Mouse (Mus musculus) adrenal gland, postnatal 36 days (tissue): ENCODE data around the gene Mpv17l. TPM values are rescaled to one million over a fixed set of nuclear protein-coding genes. Genes with fewer than 3 reads are reported as not detected.
"Not testable (repeated sequence)": the region's sequence is repeated elsewhere in the genome, so short reads cannot be mapped to it uniquely, and the experiment has no call there.

Experiments
- DNase-seq, 2 experiments: peaks; one replicate each; pipeline ENCODE4 v3.0.0; 2021; ENCODE audit warnings: mixed read lengths in 1 of 2
- long read RNA-seq, 2 experiments: library from polyadenylated mRNA; stranded (forward); transcript quantifications; one replicate each; pipeline ENCODE4 v2.0.0; 2021; ENCODE audit warnings: borderline sequencing depth in 2 of 2
- total RNA-seq, 2 experiments: library from RNA; stranded (reverse); gene quantifications; 2 replicates each; pipeline ENCODE4 v1.2.3; 2021

The Mpv17l gene
- 10 to 100 TPM in 1 of 2 experiments, 1 to 10 TPM in 1; 9.1 to 12.7 TPM for total RNA-seq
- long read RNA-seq, experiment 1, partial matches to known transcripts, result 0 of 6 reads
- long read RNA-seq, experiment 1, other reads (novel, unspliced or antisense), result 3 of 6 reads
- long read RNA-seq, experiment 2, partial matches to known transcripts, result 0 of 3 reads
- long read RNA-seq, experiment 2, other reads (novel, unspliced or antisense), result 2 of 3 reads

DNA sequence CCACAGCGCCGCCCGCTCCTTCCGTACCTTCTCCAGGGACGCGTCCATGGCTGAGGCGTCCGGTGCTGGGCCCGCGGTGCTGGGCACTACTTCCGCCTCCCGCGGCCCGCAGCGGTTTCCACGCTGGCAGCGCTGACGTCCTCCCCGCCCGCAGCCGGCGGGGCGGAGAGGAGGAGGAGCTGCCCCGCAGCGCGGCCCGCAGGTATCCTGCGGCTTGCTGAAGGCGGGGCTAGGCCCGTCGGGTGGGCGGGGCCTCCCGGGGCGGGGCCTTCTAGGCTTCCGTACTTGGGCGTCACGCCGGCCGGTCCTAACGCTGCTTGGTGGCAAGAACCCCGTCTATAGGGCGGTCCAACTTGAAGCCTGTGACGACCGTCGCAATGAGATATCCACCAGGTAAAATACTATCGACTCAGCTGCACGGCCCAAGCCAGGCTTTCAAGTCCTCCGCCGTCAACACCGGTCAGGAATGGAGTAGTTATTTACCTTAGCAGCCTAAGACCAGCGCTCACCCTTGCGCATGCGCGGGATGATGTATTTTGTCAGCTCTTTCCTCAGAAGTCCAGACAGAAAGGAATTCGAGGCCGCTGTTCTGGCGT is at the start of gene Mpv17l, which contains the start of gene Pdxdc1:
Mpv17l (plus strand) TSS at position 274 of the 596 bp plus-strand sequence.
Pdxdc1 (minus strand) TSS at position 244 of the 596 bp plus-strand sequence.
- DNase-seq, result peak; percentile 98 to 99

DNA sequence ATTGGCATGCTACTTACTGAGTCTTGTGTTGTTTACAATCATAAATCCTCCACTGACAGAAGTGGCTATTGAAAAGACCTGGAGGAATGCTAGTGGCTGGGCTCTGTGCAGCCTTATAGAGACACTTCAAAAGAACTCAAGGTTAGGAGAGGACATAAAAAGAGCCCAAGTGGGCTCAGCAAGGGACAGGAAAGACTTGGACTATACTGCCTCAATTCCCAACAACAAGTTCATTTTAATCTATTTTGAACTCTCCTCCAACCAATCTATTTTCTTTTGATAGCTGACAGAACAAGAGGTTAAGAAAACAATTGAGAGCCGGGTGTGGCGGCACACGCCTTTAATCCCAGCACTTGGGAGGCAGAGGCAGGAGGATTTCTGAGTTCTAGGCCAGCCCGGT is 49.1 kb upstream of the Mpv17l start:
- DNase-seq, result no peak

DNA sequence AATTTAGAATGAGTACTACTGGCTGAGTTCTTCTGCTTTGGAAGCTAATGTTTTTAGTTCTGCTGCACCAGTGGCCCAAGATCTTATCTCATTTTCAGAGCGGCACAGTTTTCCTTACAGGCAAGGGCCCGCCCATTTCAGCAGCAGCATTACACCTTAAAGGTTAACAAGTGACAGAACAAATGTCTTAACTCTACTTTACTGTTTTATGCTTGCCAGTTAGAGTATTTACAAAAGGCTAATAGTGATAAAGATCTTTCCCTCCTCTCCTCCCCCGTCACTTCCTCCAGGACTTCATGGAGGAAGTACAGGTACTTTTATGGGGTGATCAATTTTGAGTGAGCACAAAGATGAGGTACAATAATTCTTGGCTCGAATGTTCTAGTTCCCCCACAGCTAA is 36.9 kb upstream of the Mpv17l start:
- no peak for DNase-seq

DNA sequence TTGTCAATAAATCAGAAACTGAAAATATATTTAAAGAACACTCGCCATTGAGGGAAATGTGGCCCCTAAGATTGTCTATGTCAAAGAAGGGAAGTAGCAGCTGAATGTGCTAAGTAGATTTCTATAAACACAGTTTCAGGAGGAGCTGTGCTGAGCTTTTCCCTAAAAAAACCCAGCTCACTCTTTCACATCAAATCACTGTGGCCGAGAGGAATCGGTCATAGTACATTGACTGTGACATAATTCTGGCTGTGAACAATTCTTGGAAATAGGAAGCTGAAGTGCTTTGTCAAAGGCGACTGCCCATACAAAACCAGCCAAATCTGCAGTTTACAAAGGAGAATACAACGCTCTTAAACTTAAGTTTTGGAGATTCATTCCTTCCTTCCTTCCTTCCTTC is 36.3 kb upstream of the Mpv17l start:
- no peak for DNase-seq

DNA sequence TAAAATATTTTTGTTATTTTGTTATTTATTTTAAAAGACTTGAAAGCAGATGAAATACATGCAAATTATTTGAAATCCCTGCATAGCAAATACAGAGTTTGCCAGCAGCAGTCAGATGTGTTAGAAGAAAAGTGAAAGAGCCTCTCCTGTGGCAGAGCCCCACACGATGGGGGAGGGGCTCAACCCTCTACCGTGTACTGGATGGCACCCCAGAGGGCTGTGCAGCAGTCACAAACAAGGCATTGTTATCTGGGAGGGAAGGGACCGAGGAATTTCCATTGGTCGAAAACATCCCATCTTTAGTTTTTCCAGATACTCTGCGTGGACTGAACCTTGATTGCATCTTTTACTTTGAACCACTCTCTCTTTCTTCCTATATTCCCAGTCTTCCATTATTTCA is 35.6 kb upstream of the Mpv17l start:
- DNase-seq, result peak; percentile 4 to 34

DNA sequence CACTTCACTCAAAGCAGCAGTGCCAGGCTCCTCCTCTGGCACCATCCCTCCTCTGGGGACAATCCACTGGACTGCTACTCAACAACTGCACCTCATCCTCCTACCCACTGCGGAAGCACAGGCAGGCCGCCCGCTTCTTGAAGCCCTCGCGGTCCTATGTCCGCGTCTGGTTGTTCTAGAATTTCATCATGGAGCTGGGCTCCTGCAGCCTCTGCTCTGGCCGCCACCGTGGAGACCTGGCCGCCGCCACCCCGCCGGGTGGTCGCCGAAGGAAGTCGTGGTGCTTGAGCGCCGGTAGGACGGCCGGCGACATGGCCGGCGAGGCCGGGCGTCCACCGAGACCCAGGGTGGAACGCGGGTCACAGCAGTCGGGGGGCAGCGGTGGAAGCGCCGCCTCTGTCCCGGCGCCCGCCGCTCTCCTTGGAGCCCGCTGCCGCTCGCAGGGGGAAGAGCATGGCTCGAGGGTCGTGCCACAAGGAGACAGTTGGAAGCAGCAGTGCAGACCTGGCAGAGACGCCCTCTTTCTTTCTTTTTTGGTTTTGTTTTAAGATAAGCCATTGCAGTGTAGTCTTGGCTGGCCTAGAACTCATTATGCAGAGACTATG is 34.9 kb upstream of the Mpv17l start:
- DNase-seq, result peak; percentile 9 to 26

DNA sequence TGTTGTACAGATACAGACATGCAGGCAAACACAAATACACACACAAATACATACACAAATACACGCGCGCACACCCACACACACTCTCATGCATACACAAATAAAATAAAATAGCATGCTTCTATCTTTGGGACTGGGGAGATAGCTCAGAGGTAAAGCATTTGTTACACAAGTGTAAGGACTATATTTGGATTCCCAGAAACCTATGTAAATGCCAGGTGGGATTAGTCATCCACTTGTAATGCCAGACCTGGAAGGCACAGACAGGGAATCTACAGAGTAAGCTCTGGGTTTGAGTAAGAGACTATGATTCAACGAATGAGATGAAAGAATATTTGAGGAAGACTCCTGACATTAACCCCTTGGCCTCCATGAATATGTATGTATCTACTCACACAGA is 27.5 kb upstream of the Mpv17l start:
- no peak for DNase-seq

DNA sequence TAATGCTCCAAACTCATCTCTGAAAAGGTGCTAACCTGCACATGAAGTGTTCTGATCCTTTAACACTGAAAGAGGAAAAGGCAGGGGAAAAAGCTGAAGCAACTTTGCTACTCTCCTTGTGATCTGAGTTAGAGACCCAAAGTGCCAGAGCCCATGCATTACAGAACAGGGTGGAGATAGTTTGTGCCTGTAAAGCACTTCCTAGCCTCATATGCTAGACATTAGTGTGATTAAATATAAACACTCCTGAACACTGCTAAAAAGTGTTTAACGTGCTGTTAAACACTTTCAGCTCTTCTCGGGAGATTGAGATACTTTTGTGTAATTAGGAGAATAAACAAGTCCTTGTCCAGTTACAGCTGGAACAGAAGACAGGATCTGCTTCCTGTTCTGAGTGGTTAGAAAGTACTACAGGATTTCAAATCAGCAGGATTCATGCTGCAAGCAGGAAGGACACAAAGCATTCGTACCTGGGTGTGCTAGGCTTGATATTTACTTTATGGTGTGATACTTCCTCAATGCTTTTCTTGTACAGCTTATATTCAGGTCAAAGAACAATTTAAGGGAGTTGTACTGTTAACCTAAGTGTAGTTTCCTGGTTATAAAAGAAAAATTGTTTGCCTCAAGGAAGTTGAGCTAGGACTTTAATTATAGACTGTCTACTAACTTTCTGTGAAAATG is 19.7 kb upstream of the Mpv17l start:
- DNase-seq, result no peak

DNA sequence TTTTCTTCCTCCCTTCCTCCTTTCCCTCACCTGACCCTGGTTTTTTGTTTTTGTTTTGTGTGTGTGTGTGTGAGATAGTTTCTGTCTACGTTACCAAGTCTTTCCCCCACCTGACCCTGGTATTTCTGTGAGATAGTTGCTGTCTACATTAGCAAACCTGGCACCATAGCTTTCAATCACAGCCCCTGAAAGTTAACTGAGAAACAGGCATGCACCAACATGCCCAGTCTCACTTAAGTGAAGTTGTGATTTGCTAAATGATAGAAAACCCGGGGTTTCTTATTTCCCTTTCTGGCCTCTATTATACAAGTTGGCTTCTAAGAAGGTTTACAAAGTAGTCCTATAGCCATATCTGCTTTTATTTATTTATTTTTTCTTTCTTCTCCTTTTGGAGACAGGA is 12.5 kb upstream of the Mpv17l start:
- DNase-seq, result no peak

DNA sequence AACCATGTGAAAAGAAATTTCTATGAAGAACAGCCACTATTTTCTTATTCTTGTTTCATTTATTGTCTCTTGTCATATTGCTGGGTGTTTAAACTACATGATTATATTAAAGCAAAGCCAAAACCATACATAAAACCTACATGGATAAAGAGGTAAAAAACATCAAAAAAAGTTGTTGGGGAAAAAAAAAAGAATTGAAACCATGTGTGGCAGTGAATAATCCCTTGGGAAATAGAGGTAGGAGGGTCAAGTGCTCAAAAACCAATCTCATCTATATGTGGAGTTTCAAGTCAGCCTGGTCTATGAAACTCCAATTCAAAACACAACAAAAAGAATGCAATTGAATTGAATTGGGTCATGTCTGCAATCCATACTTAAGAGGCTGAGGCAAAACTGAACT is 10.1 kb upstream of the Mpv17l start:
- no peak for DNase-seq

DNA sequence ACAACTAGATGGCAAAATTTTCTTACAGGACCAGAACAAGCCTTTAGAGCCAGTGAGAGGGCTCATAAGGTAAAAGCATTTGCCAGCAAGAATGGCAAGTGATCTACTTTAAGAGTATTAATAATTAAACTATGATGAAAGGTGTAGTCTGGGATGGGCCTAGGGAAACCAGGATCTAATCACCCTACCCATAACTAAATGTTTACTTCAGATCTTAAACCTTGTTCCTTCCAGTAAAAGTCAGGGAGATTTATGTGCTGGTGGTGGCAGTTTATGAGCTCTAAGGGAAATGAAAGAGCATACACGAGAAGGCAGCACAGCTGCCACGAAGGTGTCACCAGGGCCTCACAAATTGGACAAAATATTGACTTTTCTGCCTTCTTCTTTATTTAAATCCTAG is 8.9 kb upstream of the Mpv17l start:
- DNase-seq, result no peak

DNA sequence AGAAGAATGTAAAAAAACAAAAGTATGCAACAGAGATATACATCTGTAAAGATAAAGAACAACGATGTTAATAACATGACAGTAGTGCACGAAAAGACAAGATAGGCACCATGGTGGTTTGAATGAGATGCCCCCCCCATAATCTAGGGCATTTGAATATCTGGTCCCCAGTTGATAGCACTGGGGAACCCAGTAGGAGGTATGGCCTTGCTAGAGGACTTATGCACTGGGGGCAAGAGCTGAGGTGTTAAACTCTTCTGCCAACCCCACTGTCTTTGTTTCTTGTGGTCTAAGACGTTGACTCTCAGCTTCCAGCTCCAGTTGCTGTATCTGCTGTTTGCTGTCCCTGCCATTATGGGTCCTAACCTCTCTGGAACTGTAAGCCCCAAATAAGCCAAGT is 7.2 kb upstream of the Mpv17l start:
- DNase-seq, result no peak

DNA sequence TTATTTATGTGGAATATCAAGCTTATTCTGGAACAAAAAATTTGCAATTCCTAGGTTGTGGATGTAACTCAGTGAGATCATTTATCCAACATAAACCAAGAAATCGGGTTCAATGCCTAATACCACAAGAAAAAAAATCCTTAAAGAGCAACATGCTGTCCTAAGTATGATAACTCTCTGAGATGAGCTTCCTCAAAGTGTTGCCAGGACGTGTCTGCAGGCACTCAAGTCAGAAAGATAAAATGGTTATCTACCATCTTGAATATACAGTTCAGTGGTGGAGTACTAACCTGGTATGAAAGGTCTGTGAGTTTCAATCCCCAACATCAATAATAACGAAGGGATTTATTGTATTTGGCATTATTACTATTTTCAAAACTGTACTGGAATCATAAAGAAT is 6.6 kb upstream of the Mpv17l start:
- no peak for DNase-seq

DNA sequence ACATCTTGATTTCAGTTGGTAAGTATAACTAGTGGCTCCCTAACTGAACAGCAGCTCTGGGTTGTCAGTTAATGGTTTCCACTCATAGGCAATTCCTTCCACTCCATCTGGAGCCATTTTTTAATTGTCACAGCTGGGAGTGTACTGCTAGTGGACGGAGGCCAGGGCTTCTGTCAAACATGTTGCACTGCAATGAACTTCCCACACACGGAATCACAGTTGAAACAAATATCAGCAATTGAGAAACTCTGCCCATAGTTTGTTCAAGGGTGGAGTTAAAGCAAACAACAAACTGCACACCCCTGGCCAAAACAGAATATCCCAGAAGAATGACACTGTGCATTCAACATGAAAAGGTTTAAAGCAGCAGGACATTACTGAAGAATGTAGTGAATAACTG is 4.0 kb upstream of the Mpv17l start:
- DNase-seq, result no peak

DNA sequence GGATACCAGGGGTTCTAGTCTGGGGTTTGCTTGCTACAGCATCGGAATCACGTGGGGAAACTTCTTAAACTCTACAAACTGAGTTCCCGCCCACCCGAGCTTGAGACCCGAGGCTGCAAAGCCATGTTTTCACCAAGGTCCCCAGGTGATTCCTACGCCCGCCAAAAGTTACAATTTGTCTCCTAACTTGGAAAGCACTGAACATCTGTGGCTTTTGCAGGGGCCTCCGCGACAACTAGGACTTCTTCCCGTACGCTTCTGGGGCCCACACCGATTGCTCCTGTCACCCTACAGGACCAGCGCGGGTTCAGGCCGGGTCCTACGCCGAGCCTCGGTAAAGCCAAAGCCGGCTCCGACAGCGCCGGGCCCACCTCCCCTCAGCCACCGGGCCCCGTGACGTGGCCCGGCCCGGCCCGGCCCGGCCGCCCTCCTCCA is 547 bp upstream of the Mpv17l start:
- DNase-seq, result no peak

DNA sequence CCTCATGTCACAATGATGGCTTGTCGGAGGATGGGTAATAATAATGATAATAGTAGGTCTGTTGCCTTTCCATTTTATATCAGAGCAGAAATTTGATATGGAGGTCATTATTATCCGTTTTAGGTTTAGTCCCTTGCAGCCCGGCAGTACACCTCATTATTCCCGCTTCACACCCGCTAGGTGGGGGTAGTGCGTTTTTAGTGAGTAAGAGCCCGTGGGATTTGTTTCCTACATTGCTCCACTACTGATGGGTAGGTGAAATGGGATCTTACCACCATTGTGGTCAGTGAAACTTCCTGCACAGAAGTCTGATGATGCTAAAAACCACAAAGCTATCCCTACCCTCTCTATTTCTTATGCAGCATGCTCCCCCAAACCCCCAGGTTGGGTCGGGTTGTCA is 527 bp downstream of the Mpv17l start:
- peak in 1 of 2 experiments; percentile 78 for DNase-seq

DNA sequence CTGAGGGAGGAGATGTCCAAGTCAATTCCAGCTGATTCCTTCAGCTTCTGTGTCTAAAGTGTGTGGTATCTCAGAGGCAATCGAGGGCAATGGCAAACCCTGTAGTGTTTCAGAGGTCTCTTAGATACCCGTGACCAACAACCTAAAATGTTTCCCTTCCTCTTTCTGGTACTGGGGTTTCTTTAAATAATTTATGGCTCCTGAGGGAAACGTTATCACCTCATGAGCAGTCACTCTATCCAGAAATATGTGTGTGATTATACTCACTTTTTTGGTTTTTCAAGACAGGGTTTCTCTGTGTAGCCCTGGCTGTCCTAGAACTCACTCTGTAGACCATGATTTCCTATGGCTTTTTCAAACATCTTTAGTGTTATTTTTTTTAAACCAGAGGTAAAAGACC is 4.3 kb downstream of the Mpv17l start:
- DNase-seq, result no peak

DNA sequence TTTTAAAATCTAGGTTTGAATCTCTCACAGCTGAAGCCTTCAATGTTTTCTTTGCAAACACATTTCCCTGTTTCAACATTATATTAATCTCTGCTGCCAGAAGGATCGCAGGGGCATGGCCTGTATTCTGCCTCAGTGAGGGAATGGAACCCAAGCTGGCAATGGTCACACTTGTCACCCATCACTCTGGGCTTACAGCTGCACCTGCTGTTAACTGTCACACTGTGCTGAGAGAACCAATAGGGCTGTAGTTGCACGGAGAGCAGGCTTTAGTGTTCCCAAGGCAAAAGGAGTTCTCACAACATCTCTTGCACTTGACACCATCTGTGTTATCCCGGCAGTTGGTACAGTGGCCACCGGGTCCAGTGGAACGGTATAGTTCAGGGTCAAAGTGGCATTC is 17.1 kb downstream of the Mpv17l start:
- DNase-seq, result no peak

DNA sequence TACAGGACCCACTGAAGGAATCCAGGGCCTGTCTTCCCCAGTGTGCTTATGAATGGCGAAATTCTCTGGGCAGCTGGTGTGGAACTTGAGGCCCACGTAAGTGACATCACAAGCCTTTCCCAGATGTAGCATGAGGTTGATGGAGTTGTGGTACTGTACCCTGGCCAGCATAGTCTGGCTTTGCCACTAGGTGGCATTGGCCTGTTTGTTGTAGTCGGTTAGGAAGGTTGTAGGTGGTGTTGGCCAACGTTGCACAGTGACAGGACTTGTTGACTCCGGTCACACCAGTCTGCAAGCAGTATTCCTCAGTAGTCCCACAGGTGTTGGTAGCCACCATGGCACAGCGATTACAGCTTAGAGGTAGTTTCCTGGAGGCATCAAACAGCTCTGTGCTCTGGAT is 18.1 kb downstream of the Mpv17l start:
- DNase-seq, result peak; percentile 29 to 37

DNA sequence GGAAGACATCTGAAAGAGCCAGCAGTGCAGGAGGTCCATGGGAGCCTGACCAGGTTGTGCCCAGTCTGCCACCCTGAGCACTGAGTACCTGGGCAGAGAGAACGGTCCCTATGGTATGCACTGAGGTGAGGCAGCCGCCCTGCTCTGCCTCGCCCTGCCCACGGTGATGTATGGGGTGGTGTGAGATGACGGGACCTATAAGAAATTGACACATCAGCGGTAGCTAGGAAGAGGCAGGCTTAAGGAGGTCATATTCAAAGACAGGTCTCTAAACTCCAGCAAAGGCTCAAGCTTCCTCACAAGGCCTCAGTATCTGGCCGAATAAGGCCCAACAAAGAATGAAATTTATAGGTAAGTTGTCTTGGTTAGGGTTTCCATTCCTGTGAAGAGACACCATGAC is 18.8 kb downstream of the Mpv17l start:
- DNase-seq, result no peak

DNA sequence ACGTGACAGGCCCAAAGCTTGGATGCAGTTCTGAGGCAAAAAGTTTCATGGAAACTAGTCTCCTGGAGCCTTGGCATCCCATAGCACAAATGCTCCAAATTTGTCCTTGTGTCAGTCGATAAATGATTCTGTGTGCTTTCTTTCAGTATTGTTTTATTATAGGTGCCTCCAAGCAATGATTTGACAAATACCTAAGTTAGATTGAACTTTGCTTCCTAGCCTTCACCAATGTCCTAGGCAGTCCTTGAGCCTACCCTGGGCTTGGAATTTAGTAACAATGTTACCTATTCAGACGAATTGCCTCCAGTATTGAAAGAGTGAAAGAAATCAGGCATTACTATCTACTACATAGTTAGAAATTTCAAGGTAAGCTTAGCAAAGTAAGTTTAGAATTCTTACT is 19.5 kb downstream of the Mpv17l start:
- DNase-seq, result not testable (repeated sequence)

DNA sequence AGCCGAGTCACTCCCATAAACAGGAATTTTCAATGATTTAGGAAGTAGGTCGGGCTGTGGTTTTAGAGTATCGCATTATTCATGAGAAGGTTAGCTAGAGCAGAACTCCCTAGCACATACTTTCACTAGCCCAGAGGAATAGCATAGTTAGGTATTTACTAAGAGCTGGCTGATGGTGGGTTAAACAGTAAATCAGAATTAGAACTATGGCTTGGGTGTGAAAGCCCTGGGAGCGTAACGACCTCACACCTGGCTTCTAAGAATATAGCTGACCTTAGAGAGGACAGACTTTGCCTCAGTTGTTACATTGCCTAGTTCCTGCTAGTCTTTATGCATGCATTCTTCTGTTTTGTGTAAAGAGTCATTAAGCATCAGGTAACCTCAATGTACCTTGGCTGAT is 20.0 kb downstream of the Mpv17l start:
- DNase-seq, result not testable (repeated sequence)

DNA sequence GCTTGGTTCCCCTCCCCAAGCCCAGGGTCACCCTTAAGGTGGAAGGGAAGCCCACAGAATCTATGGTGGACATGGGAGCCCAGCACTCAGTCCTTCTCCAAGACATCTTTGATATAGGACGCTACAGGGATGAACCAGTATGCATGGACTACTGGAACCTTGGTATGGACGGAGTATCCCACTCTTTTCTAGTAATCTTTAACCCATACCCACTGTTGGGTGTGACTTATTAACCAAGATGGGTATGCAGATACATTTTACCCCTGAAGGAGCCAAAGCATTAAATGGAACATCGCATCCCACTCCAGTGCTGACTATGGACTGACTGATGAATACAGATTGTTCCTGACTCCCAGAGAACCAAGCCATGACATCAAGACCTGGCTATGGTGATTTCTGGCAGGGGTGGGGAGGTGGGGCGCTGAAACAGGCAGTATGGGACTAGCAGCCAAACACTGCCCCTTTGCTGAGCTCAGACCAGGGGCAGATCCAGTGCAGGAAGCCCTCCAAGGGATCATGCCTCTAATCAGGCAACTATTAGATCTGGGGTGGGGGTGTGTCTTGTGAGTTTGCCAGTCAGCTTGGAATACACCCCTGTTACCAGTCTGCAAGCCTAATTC is 24.6 kb downstream of the Mpv17l start:
- no peak for DNase-seq
